Mouse (Mus musculus): Measurements from ENCODE around the gene Sesn2.
A peak's percentile ranks its signal among the peaks of the same experiment; 100 is the strongest.
"Not testable (repeated sequence)": the region's sequence is repeated elsewhere in the genome, so short reads cannot be mapped to it uniquely, and the experiment has no call there.

The Sesn2 gene

DNA sequence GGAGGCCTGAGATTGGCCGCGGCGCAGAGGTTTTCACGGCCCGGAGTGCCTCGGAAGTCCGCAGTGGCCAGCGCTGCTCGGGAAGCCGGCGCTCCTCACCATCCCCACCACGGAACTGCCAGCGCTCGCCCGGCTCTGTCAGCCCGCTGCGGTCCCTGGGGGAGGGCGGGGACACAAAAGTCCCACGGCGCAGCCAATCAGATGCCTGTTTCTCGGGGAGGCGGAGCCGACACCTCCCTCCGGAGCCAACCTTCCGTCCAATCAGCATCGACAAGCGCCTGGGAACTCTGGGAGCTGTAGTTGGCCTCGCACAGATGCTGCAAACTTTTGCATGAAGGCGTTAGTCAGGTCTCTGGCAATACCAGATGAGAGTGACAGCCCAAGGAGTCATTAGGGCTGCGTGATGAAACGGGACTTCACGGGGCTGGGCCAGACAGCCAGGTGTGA lies at the start of gene Sesn2:
Gene Sesn2 (minus strand): TSS at position 150 of the 447 bp plus-strand sequence.
- peaks cover 17% of the 10 kb centered on the region for H3K36me3 ChIP-seq (ENCODE audit: insufficient read depth, low read length)
- TF ChIP-seq POU5F1 (IDR thresholded peaks at IDR 0.05; ENCODE audit: borderline replicate concordance, low read length) = no peak
- no peak for TF ChIP-seq CTCF (conservative IDR thresholded peaks at IDR 0.05; ENCODE audit: low read length)
- TF ChIP-seq NANOG (IDR thresholded peaks at IDR 0.05; ENCODE audit: borderline replicate concordance, low read length) = no peak

GRCm38 (mm10) chr4:132555550-132555949 lies 45.2 kb upstream of the Sesn2 start:
- not testable (repeated sequence) for H3K9me3 ChIP-seq (ENCODE audit: low read length); H3K27me3 ChIP-seq (ENCODE audit: insufficient read depth, low read length); H3K4me3 ChIP-seq (replicated peaks; ENCODE audit: low read length)
- H3K36me3 ChIP-seq (ENCODE audit: insufficient read depth, low read length) = peaks cover 34% of the 10 kb centered on the region
- H3K4me1 ChIP-seq (replicated peaks; ENCODE audit: low read depth, low read length) = peaks cover 58% of the 10 kb centered on the region

More for the DNA sequence above, at the start of gene Sesn2:
- peaks cover 71% of the 10 kb centered on the region for H3K4me1 ChIP-seq (replicated peaks; ENCODE audit: low read depth, low read length)
- H3K27me3 ChIP-seq (ENCODE audit: insufficient read depth, low read length) = no peaks in the 10 kb centered on the region
- H3K9me3 ChIP-seq (ENCODE audit: low read length) = no peaks in the 10 kb centered on the region
- H3K4me3 ChIP-seq (replicated peaks; ENCODE audit: low read length) = peak within 1 kb of the TSS; percentile 99

GRCm38 (mm10) chr4:132554653-132555052 lies 44.4 kb upstream of the Sesn2 start:
- Histone ChIP-seq H3K4me1 (replicated peaks; ENCODE audit: low read depth, low read length) (peaks cover 64% of the 10 kb centered on the region), H3K9me3 (ENCODE audit: low read length) (no peaks in the 10 kb centered on the region), H3K27me3 (ENCODE audit: insufficient read depth, low read length) (no peaks in the 10 kb centered on the region), H3K4me3 (replicated peaks; ENCODE audit: low read length) (no peak overlapping the region), H3K36me3 (ENCODE audit: insufficient read depth, low read length) (peaks cover 43% of the 10 kb centered on the region)
- TF ChIP-seq NANOG (IDR thresholded peaks at IDR 0.05; ENCODE audit: borderline replicate concordance, low read length) (no peak), CTCF (conservative IDR thresholded peaks at IDR 0.05; ENCODE audit: low read length) (no peak)

DNA sequence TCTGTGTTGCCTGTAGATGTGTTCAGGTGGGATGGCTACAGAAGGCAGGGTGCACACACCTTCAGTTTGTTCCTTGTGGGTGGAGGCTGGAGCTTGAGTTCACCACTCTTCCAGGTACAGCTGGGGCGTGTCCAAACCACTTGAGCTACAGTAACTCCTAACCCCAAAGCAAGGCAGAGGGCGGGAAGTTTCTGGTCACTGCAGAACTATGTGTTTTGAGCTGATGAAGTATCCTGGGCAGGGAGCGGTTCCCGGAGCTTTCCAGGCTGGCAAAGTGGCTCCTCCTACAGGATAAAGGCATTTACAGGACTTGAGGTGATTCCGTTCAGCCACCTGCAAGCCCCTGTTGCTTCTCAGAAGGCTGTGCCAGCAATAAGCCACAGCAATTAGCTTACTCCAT lies 43.9 kb upstream of the Sesn2 start:
- TF ChIP-seq CTCF (conservative IDR thresholded peaks at IDR 0.05; ENCODE audit: low read length) = no peak
- TF ChIP-seq POU5F1 (IDR thresholded peaks at IDR 0.05; ENCODE audit: borderline replicate concordance, low read length) = no peak
- TF ChIP-seq NANOG (IDR thresholded peaks at IDR 0.05; ENCODE audit: borderline replicate concordance, low read length) = no peak
- peaks cover 48% of the 10 kb centered on the region for H3K36me3 ChIP-seq (ENCODE audit: insufficient read depth, low read length)
- H3K4me1 ChIP-seq (replicated peaks; ENCODE audit: low read depth, low read length) = peaks cover 68% of the 10 kb centered on the region
- no peak overlapping the region for H3K4me3 ChIP-seq (replicated peaks; ENCODE audit: low read length)
- H3K27me3 ChIP-seq (ENCODE audit: insufficient read depth, low read length) = no peaks in the 10 kb centered on the region
- no peaks in the 10 kb centered on the region for H3K9me3 ChIP-seq (ENCODE audit: low read length)

DNA sequence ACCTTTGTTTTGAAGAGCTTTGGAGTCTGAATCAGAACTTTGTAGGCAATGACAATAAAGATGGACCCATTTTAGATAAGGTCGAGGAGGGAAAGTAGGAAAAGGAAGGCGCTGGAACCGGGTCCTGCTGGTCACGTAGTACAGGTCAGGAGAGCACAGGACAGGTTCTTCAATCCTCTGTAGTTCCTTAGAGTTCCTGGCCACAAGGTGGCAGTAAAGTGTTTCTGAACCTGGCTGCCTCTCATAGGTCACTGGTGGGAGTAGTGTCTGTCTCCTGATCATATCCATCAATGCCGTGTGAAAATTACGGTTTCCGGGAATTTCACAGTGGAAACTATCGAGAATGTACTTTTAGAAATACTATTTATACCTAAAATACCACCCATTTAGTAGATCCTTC lies 35.5 kb upstream of the Sesn2 start:
- H3K4me3 ChIP-seq (replicated peaks; ENCODE audit: low read length) = no peak overlapping the region
- no peaks in the 10 kb centered on the region for H3K27me3 ChIP-seq (ENCODE audit: insufficient read depth, low read length)
- peaks cover 64% of the 10 kb centered on the region for H3K4me1 ChIP-seq (replicated peaks; ENCODE audit: low read depth, low read length)
- H3K9me3 ChIP-seq (ENCODE audit: low read length) = no peaks in the 10 kb centered on the region
- TF ChIP-seq NANOG (IDR thresholded peaks at IDR 0.05; ENCODE audit: borderline replicate concordance, low read length) (no peak), CTCF (conservative IDR thresholded peaks at IDR 0.05; ENCODE audit: low read length) (peak; percentile 37)
- H3K36me3 ChIP-seq (ENCODE audit: insufficient read depth, low read length) = peaks cover 99% of the 10 kb centered on the region

GRCm38 (mm10) chr4:132542724-132543123 lies 32.4 kb upstream of the Sesn2 start:
- H3K27me3 ChIP-seq (ENCODE audit: insufficient read depth, low read length) = no peaks in the 10 kb centered on the region
- H3K4me3 ChIP-seq (replicated peaks; ENCODE audit: low read length) = no peak overlapping the region
- peaks cover 99% of the 10 kb centered on the region for H3K36me3 ChIP-seq (ENCODE audit: insufficient read depth, low read length)
- H3K4me1 ChIP-seq (replicated peaks; ENCODE audit: low read depth, low read length) = peaks cover 74% of the 10 kb centered on the region
- H3K9me3 ChIP-seq (ENCODE audit: low read length) = no peaks in the 10 kb centered on the region
- TF ChIP-seq POU5F1 (IDR thresholded peaks at IDR 0.05; ENCODE audit: borderline replicate concordance, low read length) (no peak), NANOG (IDR thresholded peaks at IDR 0.05; ENCODE audit: borderline replicate concordance, low read length) (no peak), CTCF (conservative IDR thresholded peaks at IDR 0.05; ENCODE audit: low read length) (no peak)

- Histone ChIP-seq H3K27me3 (ENCODE audit: insufficient read depth, low read length) (no peaks in the 10 kb centered on the region), H3K4me3 (replicated peaks; ENCODE audit: low read length) (no peak overlapping the region), H3K9me3 (ENCODE audit: low read length) (no peaks in the 10 kb centered on the region), H3K36me3 (ENCODE audit: insufficient read depth, low read length) (peaks cover 96% of the 10 kb centered on the region), H3K4me1 (replicated peaks; ENCODE audit: low read depth, low read length) (peaks cover 80% of the 10 kb centered on the region)
- TF ChIP-seq POU5F1 (IDR thresholded peaks at IDR 0.05; ENCODE audit: borderline replicate concordance, low read length) = no peak
- TF ChIP-seq CTCF (conservative IDR thresholded peaks at IDR 0.05; ENCODE audit: low read length) = no peak
- no peak for TF ChIP-seq NANOG (IDR thresholded peaks at IDR 0.05; ENCODE audit: borderline replicate concordance, low read length)
Measured at GRCm38 (mm10) chr4:132541413-132541812, 31.1 kb upstream of the Sesn2 start.

- peaks cover 82% of the 10 kb centered on the region for H3K4me1 ChIP-seq (replicated peaks; ENCODE audit: low read depth, low read length)
- peaks cover 77% of the 10 kb centered on the region for H3K36me3 ChIP-seq (ENCODE audit: insufficient read depth, low read length)
- H3K4me3 ChIP-seq (replicated peaks; ENCODE audit: low read length) = no peak overlapping the region
- no peaks in the 10 kb centered on the region for H3K9me3 ChIP-seq (ENCODE audit: low read length)
- TF ChIP-seq NANOG (IDR thresholded peaks at IDR 0.05; ENCODE audit: borderline replicate concordance, low read length) (no peak), POU5F1 (IDR thresholded peaks at IDR 0.05; ENCODE audit: borderline replicate concordance, low read length) (no peak), CTCF (conservative IDR thresholded peaks at IDR 0.05; ENCODE audit: low read length) (no peak)
- no peaks in the 10 kb centered on the region for H3K27me3 ChIP-seq (ENCODE audit: insufficient read depth, low read length)
Measured at GRCm38 (mm10) chr4:132539481-132539880, 29.2 kb upstream of the Sesn2 start.

DNA sequence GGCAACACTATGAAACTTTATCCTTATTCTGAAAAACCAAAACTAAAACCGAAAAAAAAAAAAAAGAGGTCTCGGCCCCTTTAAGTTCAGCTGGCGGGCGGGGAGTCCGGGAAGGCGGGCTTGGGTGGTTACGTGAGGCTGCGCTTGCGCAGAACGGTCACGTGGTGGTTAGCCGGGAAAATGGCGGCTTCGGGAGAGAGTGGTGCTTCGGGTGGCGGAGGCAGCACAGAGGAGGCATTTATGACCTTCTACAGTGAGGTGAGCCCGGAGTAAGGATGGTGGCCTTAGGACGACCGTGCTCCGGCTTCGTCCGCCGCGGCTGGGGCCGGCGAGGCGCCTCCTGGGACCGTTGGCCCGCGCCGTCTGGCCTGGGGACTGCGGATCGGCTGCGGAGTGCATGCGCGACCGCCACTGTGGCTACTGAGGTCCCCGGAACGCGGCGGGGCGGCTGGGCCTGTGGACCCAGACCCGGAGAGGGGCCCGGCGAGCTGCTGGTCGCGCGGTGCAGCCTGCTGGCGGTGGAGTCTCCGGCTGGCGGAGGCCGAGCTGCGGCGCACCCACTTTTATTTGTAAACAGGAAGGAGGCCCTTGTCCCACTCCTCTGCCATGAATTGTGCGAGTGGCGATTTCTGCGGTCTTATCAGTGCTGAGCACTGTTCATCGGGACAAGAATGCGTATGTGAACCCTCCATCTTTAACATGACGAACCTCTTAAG lies 25.3 kb upstream of the Sesn2 start, which contains the start of gene Dnajc8:
Gene Dnajc8 (plus strand): TSS at position 145 of the 716 bp plus-strand sequence.
- Histone ChIP-seq H3K36me3 (ENCODE audit: insufficient read depth, low read length) (peaks cover 52% of the 10 kb centered on the region), H3K27me3 (ENCODE audit: insufficient read depth, low read length) (no peaks in the 10 kb centered on the region), H3K4me3 (replicated peaks; ENCODE audit: low read length) (peak within 1 kb of the TSS; percentile 98), H3K4me1 (replicated peaks; ENCODE audit: low read depth, low read length) (peaks cover 75% of the 10 kb centered on the region), H3K9me3 (ENCODE audit: low read length) (no peaks in the 10 kb centered on the region)
- TF ChIP-seq CTCF (conservative IDR thresholded peaks at IDR 0.05; ENCODE audit: low read length) = no peak
- no peak for TF ChIP-seq NANOG (IDR thresholded peaks at IDR 0.05; ENCODE audit: borderline replicate concordance, low read length)
- no peak for TF ChIP-seq POU5F1 (IDR thresholded peaks at IDR 0.05; ENCODE audit: borderline replicate concordance, low read length)
